Mouse (Mus musculus): ENCODE measurements around the gene Tmod4. TPM values are rescaled to one million over a fixed set of nuclear protein-coding genes. Genes with fewer than 3 reads are reported as not detected.

Gene Tmod4
- polyA plus RNA-seq, 1 experiment from 2014 or later, result 2.2 TPM

DNA sequence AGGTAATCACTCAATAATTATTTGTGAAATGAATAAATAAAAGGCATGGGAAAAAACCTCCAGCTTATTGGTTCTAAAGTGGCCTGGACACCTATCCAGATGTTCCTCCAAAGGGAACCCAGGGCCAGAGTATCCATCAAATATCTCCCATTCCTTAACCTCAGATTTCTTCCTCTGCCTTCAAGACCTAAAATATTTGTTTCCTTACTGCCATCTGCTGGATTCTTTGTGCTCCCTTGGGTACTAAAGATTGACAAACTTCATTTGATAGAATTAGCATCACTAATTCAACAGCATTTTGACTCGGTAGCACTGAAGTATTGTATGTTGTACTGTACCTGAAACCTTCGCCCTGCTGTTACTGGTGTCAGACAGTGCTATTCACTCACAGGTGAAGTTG, 16.4 kb upstream of the Tmod4 start:
- WGBS, result 54% methylated on average over 2 of the region's 2 CpGs
- H3K4me3 ChIP-seq (ENCODE audit: control insufficient read depth in 1 of 2, insufficient read depth in 1 of 2, low read depth in 1 of 2, low read length in 2 of 2), result no peak overlapping the region
- no peak overlapping the region for H3K4me2 ChIP-seq (ENCODE audit: low read length)
- H3K36me3 ChIP-seq (ENCODE audit: control insufficient read depth, insufficient read depth, low read length), result no peaks in the 10 kb centered on the region
- no peaks in the 10 kb centered on the region for H3K9me3 ChIP-seq (ENCODE audit: control insufficient read depth, low read length)
- no peak for ATAC-seq (ENCODE audit: insufficient number of reproducible peaks, insufficient read depth, low FRiP score, low read depth)
- no peak overlapping the region for H3K9ac ChIP-seq (ENCODE audit: low read length)
- no peaks in the 10 kb centered on the region for H3K27me3 ChIP-seq (ENCODE audit: control insufficient read depth, insufficient read depth, low read length)
- H3K4me1 ChIP-seq (ENCODE audit: control insufficient read depth in 2 of 2, insufficient read depth in 2 of 2, low read length in 2 of 2), result peaks cover 2 to 17% of the 10 kb centered on the region in 2 experiments
- no peak overlapping the region for H3K27ac ChIP-seq (replicated peaks in 1 of 2; ENCODE audit: control insufficient read depth in 1 of 2, insufficient read depth in 1 of 2, low read depth in 2 of 2, low read length in 2 of 2)

- Histone ChIP-seq H3K9me3 (ENCODE audit: control insufficient read depth, low read length) (no peaks in the 10 kb centered on the region), H3K9ac (ENCODE audit: low read length) (peak within 1 kb of the TSS; percentile 89), H3K27me3 (ENCODE audit: control insufficient read depth, insufficient read depth, low read length) (no peaks in the 10 kb centered on the region), H3K4me3 (ENCODE audit: control insufficient read depth in 1 of 2, insufficient read depth in 1 of 2, low read depth in 1 of 2, low read length in 2 of 2) (peak within 1 kb of the TSS; percentile 81 to 97), H3K36me3 (ENCODE audit: control insufficient read depth, insufficient read depth, low read length) (peaks cover 21% of the 10 kb centered on the region), H3K27ac (replicated peaks in 1 of 2; ENCODE audit: control insufficient read depth in 1 of 2, insufficient read depth in 1 of 2, low read depth in 2 of 2, low read length in 2 of 2) (peak within 1 kb of the TSS; percentile 98 to 99), H3K4me2 (ENCODE audit: low read length) (peak within 1 kb of the TSS; percentile 57), H3K4me1 (ENCODE audit: control insufficient read depth in 2 of 2, insufficient read depth in 2 of 2, low read length in 2 of 2) (peaks cover 2 to 8% of the 10 kb centered on the region in 2 experiments)
- ATAC-seq (ENCODE audit: insufficient number of reproducible peaks, insufficient read depth, low FRiP score, low read depth), result peak; percentile 69
- under 1% methylated on average over 54 of the region's 54 CpGs for WGBS
These were observed 13.2 kb upstream of the Tmod4 start, which contains the start of gene Vps72 for GRCm38 (mm10) chr3:95110911-95111726. TSS of gene Vps72 (plus strand) at chr3:95111022.

DNA sequence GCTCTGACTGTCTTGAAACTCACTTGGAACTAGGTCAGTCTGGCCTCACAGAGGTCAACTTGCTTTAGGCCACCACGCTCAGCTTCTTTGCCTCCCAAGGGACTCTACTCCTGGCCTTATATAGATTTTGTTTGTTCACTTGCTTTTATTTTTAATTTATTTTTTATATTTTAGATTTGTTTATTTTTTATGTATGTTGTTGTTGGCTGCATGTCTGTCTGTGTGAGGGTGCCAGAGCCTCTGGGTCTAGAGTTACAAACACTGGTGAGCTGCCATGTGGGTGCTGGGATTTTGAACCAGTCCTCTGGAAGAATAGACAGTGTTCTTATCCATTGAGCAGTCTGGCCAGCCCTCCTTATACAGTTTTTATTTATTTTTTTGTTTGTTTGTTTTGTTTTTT, 11.5 kb upstream of the Tmod4 start:
- peak overlapping the region; percentile 57 for H3K4me2 ChIP-seq (ENCODE audit: low read length)
- peaks cover 35% of the 10 kb centered on the region for H3K36me3 ChIP-seq (ENCODE audit: control insufficient read depth, insufficient read depth, low read length)
- no peaks in the 10 kb centered on the region for H3K27me3 ChIP-seq (ENCODE audit: control insufficient read depth, insufficient read depth, low read length)
- no peak overlapping the region for H3K9ac ChIP-seq (ENCODE audit: low read length)
- no peaks in the 10 kb centered on the region for H3K9me3 ChIP-seq (ENCODE audit: control insufficient read depth, low read length)
- peaks cover 2 to 8% of the 10 kb centered on the region in 2 experiments for H3K4me1 ChIP-seq (ENCODE audit: control insufficient read depth in 2 of 2, insufficient read depth in 2 of 2, low read length in 2 of 2)
- ATAC-seq (ENCODE audit: insufficient number of reproducible peaks, insufficient read depth, low FRiP score, low read depth), result no peak
- no peak overlapping the region for H3K4me3 ChIP-seq (ENCODE audit: control insufficient read depth in 1 of 2, insufficient read depth in 1 of 2, low read depth in 1 of 2, low read length in 2 of 2)
- no peak overlapping the region for H3K27ac ChIP-seq (replicated peaks in 1 of 2; ENCODE audit: control insufficient read depth in 1 of 2, insufficient read depth in 1 of 2, low read depth in 2 of 2, low read length in 2 of 2)
- WGBS, result 88% methylated on average over 1 of the region's 1 CpGs

- WGBS, result 83% methylated on average over 2 of the region's 2 CpGs
- Histone ChIP-seq H3K4me1 (ENCODE audit: control insufficient read depth in 2 of 2, insufficient read depth in 2 of 2, low read length in 2 of 2) (no peaks in the 10 kb centered on the region), H3K9me3 (ENCODE audit: control insufficient read depth, low read length) (no peaks in the 10 kb centered on the region), H3K27ac (replicated peaks in 1 of 2; ENCODE audit: control insufficient read depth in 1 of 2, insufficient read depth in 1 of 2, low read depth in 2 of 2, low read length in 2 of 2) (no peak overlapping the region), H3K9ac (ENCODE audit: low read length) (no peak overlapping the region), H3K27me3 (ENCODE audit: control insufficient read depth, insufficient read depth, low read length) (no peaks in the 10 kb centered on the region), H3K4me3 (ENCODE audit: control insufficient read depth in 1 of 2, insufficient read depth in 1 of 2, low read depth in 1 of 2, low read length in 2 of 2) (no peak overlapping the region), H3K36me3 (ENCODE audit: control insufficient read depth, insufficient read depth, low read length) (peaks cover 85% of the 10 kb centered on the region), H3K4me2 (ENCODE audit: low read length) (no peak overlapping the region)
- no peak for ATAC-seq (ENCODE audit: insufficient number of reproducible peaks, insufficient read depth, low FRiP score, low read depth)
These were observed 6.5 kb upstream of the Tmod4 start for GRCm38 (mm10) chr3:95117751-95118150.

DNA sequence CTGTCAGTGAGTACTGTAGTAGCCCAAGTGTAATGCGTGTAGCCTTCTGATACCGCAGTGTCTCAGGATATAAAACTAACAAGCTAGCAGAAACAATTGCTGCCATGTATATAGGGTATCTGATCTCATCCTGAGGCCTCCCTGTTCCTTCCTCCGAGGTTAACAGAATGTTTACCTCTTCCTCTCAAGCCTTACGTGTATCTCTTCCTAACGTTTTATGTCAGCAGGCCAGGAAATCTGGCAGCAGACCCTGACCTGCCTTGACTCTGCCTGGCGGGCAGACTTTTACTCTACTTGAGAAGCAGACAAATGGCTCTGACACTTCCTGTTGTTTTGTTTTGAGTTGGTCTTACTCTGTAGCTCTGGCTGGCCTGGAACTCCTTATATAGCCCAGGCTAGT, 2.7 kb upstream of the Tmod4 start:
- ATAC-seq (ENCODE audit: insufficient number of reproducible peaks, insufficient read depth, low FRiP score, low read depth), result peak; percentile 41; the same call in 1 of the 2 replicates
- Histone ChIP-seq H3K4me2 (ENCODE audit: low read length) (no peak overlapping the region), H3K9me3 (ENCODE audit: control insufficient read depth, low read length) (no peaks in the 10 kb centered on the region), H3K27me3 (ENCODE audit: control insufficient read depth, insufficient read depth, low read length) (no peaks in the 10 kb centered on the region), H3K27ac (replicated peaks in 1 of 2; ENCODE audit: control insufficient read depth in 1 of 2, insufficient read depth in 1 of 2, low read depth in 2 of 2, low read length in 2 of 2) (peak overlapping the region; percentile 59 to 67), H3K36me3 (ENCODE audit: control insufficient read depth, insufficient read depth, low read length) (peaks cover 71% of the 10 kb centered on the region), H3K9ac (ENCODE audit: low read length) (no peak overlapping the region), H3K4me1 (ENCODE audit: control insufficient read depth in 2 of 2, insufficient read depth in 2 of 2, low read length in 2 of 2) (peaks cover 14% of the 10 kb centered on the region in 2 experiments), H3K4me3 (ENCODE audit: control insufficient read depth in 1 of 2, insufficient read depth in 1 of 2, low read depth in 1 of 2, low read length in 2 of 2) (no peak overlapping the region)
- WGBS, result 59% methylated on average over 6 of the region's 6 CpGs

DNA sequence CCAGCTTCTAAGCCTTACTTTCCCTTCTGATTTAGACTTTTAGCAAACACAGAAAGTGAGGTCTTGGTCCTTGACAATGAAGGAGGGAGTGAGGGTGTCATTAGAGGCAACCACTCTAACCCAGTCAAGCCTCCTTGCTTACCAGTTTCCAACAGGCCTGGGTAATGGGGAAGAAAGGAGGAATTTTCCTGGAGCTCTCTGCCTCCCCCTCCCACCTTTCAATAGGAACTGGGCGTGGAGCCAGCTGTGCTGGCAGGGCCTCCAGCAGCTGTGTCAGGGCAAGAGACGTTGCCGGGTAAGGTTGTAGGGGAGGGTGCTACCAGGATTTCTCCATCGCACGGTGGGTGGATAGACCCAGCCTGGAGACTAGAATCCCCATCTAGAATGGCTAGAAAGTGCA, 696 bp downstream of the Tmod4 start:
- peaks cover 14% of the 10 kb centered on the region in 2 experiments for H3K4me1 ChIP-seq (ENCODE audit: control insufficient read depth in 2 of 2, insufficient read depth in 2 of 2, low read length in 2 of 2)
- ATAC-seq (ENCODE audit: insufficient number of reproducible peaks, insufficient read depth, low FRiP score, low read depth), result 0 out of 2 replicates have a peak, but pooled peaks have one; percentile 9
- no peak overlapping the region for H3K4me3 ChIP-seq (ENCODE audit: control insufficient read depth in 1 of 2, insufficient read depth in 1 of 2, low read depth in 1 of 2, low read length in 2 of 2)
- 3% methylated on average over 5 of the region's 5 CpGs for WGBS
- H3K9ac ChIP-seq (ENCODE audit: low read length), result no peak overlapping the region; the same call in 1 of the 2 replicates
- no peaks in the 10 kb centered on the region for H3K27me3 ChIP-seq (ENCODE audit: control insufficient read depth, insufficient read depth, low read length)
- peak overlapping the region; percentile 24 to 64 for H3K27ac ChIP-seq (replicated peaks in 1 of 2; ENCODE audit: control insufficient read depth in 1 of 2, insufficient read depth in 1 of 2, low read depth in 2 of 2, low read length in 2 of 2)
- H3K4me2 ChIP-seq (ENCODE audit: low read length), result peak overlapping the region; percentile 30
- no peaks in the 10 kb centered on the region for H3K9me3 ChIP-seq (ENCODE audit: control insufficient read depth, low read length)
- H3K36me3 ChIP-seq (ENCODE audit: control insufficient read depth, insufficient read depth, low read length), result peaks cover 51% of the 10 kb centered on the region

DNA sequence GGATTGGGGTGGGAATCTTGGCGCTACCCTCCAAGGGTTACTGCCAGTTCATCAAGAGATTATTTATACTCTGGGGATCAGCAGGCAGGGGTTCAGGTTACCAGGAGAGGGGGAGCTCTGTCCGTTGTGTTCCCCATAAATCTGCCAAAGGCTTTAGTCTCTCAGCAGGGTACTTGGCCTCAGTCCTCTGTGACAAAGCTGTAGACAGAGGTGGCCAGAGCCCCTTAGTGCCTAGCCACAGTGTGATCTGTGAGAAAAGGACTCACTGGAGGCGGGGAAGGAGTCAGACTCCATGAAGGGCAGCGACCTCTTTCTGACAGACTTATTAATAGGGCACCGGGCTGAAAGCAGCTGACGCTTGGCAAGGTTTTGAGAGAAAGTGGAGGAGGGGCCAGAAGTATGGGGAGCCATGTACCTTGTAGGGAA, 5.0 kb downstream of the Tmod4 start:
- Histone ChIP-seq H3K4me3 (ENCODE audit: control insufficient read depth in 1 of 2, insufficient read depth in 1 of 2, low read depth in 1 of 2, low read length in 2 of 2) (no peak overlapping the region), H3K27me3 (ENCODE audit: control insufficient read depth, insufficient read depth, low read length) (no peaks in the 10 kb centered on the region), H3K4me2 (ENCODE audit: low read length) (no peak overlapping the region), H3K27ac (replicated peaks in 1 of 2; ENCODE audit: control insufficient read depth in 1 of 2, insufficient read depth in 1 of 2, low read depth in 2 of 2, low read length in 2 of 2) (no peak overlapping the region), H3K9ac (ENCODE audit: low read length) (no peak overlapping the region), H3K9me3 (ENCODE audit: control insufficient read depth, low read length) (no peaks in the 10 kb centered on the region), H3K36me3 (ENCODE audit: control insufficient read depth, insufficient read depth, low read length) (peaks cover 33% of the 10 kb centered on the region), H3K4me1 (ENCODE audit: control insufficient read depth in 2 of 2, insufficient read depth in 2 of 2, low read length in 2 of 2) (peaks cover 18% of the 10 kb centered on the region in 2 experiments)
- ATAC-seq (ENCODE audit: insufficient number of reproducible peaks, insufficient read depth, low FRiP score, low read depth), result no peak
- 63% methylated on average over 6 of the region's 6 CpGs for WGBS
